Mouse (Mus musculus): ENCODE measurements at regions not wholly inside any gene's neighbourhood (a gene's known extent, or its start where the extent isn't known, plus 50 kb on each side); places are given as distances from the start of the nearest gene placed in this dataset.

- DNase-seq: no peak
Measured at GRCm38 (mm10) chr1:184534511-184534910, 197.9 kb downstream of the Hlx start.

- DNase-seq: no peak
Measured at GRCm38 (mm10) chr1:184533870-184534269, 198.5 kb downstream of the Hlx start.

DNA sequence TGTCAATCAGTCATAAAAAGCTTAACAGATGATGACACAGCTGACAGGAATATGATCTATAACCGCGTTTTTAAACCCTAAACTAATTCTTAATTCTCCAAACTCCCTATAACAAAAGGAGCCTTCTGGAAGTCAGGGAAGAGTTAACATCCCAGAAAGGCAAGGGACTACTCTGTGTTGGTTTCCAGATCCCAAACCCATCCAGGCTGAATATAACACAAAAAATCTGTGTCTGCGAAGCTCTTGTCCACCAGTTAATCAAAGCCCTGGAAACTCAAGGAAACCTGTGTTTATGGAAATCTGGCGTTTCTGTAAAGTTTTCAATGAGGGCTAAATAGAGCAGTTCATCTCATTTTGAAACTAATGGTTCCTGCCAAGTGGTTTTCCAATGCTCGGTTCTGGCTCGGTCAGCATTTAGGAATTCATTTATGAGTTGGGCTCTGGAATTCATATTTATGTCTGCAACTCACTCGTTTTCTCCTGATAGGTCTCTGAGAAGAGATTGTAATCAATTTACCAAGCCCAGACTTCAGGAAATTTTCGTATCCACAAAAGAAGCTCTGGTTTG lies 199.8 kb downstream of the Hlx start:
- DNase-seq: no peak

GRCm38 (mm10) chr1:184530606-184531320 lies 201.7 kb downstream of the Hlx start:
- DNase-seq: no peak

GRCm38 (mm10) chr1:184525740-184526139 lies 206.7 kb downstream of the Hlx start:
- DNase-seq: no peak

GRCm38 (mm10) chr1:184519551-184519950 lies 212.9 kb downstream of the Hlx start:
- no peak for DNase-seq

- DNase-seq: no peak
Measured at GRCm38 (mm10) chr1:184504663-184505062, 227.8 kb downstream of the Hlx start.

- DNase-seq: no peak
Measured at GRCm38 (mm10) chr1:184503827-184504355, 228.5 kb downstream of the Hlx start.

GRCm38 (mm10) chr1:184500702-184501101 lies 231.7 kb downstream of the Hlx start:
- DNase-seq: no peak

- no peak for DNase-seq
Measured at GRCm38 (mm10) chr1:184498909-184499525, 233.4 kb downstream of the Hlx start.

DNA sequence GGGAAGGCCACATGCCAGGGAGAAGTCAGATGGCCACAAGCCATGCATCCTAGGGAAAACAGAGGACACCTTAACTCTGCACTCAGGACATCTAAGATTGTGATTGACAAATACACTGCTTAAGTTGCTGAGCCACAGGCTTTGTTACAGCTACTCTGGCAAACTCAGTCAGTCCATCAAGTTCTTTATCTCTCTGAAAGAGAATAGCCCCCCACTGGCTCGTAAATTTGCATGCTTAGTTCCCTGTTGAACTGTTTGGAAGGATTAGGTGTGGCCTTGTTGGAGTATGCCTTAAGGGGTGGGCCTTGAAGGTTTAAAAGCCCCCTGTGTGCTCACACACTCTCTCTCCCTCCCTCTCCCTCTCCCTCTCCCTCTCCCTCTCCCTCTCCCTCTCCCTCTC lies 235.4 kb downstream of the Hlx start:
- DNase-seq: no peak

GRCm38 (mm10) chr1:184493811-184494210 lies 238.6 kb downstream of the Hlx start:
- no peak for DNase-seq

DNA sequence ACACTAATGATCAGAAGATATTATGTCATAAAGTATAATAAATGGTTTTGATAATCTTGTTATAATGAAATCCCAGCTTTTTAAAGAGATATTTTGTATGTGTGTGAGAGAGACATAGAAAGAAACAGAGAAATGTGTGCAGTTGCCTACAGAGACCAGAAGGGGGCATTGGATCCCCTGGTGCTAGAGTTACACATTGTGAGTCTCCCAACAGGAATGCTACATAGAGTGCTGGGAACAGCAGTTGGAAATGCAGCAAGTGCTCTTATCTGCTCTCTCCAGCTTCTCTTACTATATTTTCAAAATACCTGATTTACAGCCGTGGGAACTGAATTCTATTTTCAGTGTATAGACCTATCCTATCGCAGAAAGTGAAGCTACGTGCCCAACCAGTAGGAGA lies 240.3 kb downstream of the Hlx start:
- DNase-seq: no peak

GRCm38 (mm10) chr1:184491252-184491651 lies 241.2 kb downstream of the Hlx start:
- DNase-seq: no peak

GRCm38 (mm10) chr1:184487409-184487808 lies 245.0 kb downstream of the Hlx start:
- no peak for DNase-seq

DNA sequence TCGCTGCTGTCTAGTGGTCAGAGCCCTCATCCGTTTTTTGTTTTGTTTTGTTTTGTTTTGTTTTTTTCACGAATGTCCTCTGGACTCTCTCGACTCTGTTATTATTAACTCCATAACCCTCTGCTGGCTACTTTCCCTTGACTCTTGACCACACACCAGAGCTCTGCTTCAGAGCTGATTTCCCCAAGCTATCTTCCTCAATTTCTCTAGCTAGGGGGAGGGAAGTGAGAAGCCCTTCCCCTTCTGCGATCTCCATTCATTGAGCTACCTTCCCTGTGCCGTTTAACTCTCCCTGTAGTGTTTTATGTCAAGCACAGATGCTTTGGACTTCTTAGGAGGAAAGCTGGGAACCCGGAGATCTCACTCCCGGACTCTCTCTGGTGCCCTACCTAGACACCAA lies 247.6 kb downstream of the Hlx start:
- DNase-seq: no peak

DNA sequence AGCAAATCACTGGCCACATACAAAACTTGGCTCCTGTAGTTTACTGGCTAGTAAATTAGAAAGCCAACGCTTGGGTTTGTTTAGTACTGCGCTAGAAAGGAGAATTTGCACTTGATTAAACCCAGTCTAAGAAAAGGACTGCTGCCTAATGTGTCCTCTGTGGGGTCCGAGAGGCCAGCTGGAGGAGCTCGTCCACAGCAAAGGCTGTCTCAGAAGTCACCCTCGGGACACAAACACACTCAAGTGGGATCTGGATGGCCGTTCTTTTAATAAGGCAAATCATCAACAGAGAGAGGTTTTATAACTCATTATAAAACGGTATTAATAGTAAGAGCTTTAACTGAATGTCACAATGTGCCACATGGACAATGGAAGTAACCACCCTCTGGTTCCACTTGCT lies 249.0 kb downstream of the Hlx start:
- DNase-seq: no peak

GRCm38 (mm10) chr1:184482026-184482425 lies 250.4 kb downstream of the Hlx start:
- DNase-seq: no peak

GRCm38 (mm10) chr1:184480571-184481220 lies 251.7 kb downstream of the Hlx start:
- DNase-seq: no peak

GRCm38 (mm10) chr1:184478006-184478405 lies 254.4 kb downstream of the Hlx start:
- no peak for DNase-seq

GRCm38 (mm10) chr1:184462481-184463124 lies 269.8 kb downstream of the Hlx start:
- no peak for DNase-seq

GRCm38 (mm10) chr1:184461411-184461810 lies 271.0 kb downstream of the Hlx start:
- no peak for DNase-seq

DNA sequence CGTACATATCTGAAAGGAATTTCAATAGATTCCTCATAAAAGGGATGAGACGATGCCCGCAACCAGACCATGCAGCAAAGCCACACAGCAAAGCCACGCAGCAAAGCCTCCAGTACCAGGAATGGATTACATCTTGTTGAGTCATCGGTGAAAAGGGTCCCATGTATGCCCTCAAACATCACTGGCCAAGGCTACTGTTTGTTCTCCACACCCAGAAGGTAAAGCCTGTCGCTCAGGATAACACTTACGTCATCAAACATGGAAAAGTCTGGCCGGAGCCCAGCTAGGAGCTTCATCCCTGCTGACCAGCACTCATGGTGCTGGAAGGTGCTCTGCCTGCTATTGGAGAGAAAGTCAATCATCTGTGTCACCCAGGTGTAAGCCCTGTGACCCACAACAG lies 275.7 kb downstream of the Hlx start:
- DNase-seq: no peak
